Mouse (Mus musculus) left cerebral cortex, adult 9 months (tissue): ENCODE results near the gene Apold1.

Source experiments
- DNase-seq, 2 experiments: peaks; one replicate each; pipeline ENCODE4 v3.0.0; 2022; ENCODE audit warnings: low spot score in 2 of 2

Gene Apold1

DNA sequence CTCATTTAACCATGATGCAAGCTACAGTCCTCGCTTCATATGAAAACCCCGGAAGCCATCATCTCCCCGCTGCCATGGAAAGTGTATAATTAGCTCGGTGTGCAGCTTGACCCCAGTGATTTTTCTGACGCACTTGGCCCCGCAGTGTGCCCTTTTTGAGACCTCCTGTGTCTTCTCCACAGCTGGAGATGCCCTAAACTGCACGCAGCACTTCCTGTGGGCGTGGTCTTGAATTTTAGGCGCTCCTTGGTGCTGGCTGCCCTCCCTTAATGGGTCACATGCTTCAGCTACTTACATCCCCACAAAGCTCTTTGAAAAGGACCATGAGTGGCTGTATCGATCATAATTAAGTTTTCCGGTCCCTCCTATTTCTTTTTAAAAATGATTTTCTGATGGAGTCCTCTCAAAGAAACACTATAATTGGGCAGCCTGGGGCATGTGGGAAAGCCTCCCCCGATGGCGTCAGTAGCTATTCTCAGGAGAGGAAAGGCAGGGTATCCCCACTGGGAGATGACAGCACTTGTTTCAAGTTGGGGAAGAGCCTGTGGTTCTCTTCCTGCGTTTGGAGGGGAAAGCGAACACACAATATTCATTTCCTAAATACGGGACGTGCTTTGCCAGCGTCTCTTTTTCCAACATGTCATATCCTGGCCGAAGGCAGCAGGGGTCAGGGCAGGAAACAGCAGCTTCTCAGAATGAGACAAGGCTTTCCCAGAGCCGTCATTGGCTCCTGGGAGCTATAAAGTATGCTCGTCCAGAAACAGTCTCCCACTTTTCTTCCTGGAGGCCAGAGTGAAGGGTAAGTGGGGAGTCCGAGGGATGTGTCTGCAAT, at the start of gene Apold1:
Apold1 (plus strand) TSS at position 488 of the 832 bp plus-strand sequence.
- no peak for DNase-seq

DNA sequence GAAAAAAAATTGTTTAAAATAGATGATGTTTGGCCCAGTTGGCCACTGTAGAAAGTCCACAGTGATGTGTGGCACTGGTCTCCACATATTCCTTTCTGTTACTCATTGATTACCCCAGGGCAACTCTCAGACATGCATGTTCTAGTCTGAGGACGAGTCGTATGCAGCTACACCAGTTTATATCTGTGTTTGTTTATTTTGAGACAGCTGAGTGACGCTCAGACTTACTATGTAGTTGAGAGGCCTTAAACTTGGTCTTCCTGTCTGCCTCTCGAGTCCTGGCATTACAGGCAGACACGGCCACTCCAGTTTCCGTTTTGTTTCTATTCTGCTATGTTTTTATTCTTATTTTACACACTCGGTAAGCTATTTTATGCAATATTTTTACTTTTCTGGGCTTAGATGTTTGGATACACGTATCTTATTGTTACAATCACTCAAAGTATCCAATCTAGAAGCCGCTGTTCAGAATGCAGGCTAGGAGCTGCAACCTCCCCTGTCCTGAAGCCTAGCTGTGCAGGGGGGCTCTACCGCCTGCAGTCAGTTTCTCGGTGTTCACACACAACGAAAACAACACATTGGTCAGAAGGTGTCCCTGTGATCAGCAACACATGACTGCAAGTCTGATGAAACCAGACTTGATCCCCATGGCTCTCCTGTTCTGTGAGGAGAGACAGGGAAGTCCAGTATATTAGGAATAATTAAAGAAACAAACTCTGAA, 48.9 kb upstream of the Apold1 start:
- DNase-seq: no peak

DNA sequence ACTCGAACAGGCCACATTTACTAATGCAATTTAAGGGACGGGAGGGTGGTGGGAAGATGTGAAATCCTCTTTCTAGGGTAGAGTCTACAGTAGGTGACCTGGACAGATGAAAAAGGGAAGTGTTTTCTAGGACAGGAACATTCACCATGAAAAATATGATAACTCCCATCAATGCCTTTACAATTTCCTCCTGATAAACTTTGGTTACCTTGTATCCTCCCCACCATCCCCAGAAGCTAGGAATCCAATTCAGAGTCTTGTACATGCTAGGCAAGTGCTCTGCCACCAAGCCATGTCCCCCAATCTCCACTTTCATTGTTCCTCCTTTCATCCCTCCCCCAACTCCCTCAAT, 48.3 kb upstream of the Apold1 start:
- DNase-seq: no peak

DNA sequence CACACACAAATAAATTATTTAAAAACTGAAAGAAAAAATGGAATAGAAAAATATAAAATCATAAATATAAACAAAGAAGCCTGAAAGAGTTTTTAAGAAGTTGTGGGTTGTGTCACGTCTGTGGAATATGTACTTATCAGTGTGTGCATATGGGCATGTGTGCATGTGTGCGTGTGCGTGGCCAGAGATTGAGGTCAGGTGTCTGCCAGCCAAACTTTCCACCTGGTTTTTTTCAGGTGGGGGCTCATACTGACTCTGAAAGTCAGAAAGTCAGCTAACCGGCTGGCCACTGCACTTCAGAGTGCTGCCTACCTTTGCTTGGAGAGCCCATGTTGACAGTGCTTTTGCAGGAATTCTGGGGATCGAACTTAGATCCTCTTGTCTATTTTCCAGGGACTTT, 47.2 kb upstream of the Apold1 start:
- no peak for DNase-seq

DNA sequence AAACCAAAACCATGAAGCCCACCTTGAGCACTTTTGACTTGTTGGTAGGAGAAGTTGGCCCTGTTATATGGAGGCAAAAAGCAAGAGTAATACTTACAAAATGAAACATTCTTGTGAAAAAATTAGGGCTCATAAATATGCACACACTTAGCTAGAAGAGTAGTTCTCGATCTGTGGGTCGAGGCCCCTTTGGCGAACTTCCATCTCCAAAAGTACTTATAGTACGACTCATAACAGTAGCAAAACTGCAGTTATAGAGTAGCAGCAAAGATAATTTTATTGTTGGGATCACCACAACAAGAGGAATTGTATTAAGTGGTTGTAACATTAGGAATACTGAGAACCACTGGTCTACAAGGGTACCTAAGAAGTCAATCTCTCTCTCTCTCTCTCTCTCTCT, 41.7 kb upstream of the Apold1 start:
- DNase-seq: no peak

DNA sequence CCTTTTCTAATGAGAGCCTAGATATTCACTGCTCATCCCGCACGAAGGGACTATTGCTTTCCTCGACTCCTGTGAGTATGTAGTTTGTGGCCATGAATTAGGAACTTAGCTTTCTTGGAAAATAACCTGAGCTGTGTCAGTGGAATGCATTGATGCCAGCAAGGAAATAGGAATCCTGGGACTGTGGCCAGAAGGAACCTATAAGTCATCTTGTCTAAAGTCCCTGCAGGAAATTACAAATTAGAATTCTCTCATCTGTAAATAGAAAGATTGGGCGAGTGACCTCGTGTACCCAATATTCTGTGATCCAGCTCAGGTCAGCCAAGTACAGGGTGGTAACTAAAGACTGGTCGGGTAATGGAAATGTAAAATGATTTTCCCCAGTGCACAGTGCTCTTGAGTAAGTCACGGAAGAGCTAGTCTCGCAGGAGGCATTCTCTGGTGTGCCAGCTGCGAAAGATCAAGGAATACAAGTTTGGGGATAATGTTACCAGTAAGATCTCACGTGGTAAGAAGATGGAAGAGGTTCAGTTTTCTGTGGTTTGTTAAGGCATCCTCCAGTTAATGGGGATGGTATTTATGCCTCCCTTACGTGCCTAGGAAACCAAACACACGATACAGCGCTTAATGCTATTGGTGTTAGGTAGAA, 37.6 kb upstream of the Apold1 start:
- DNase-seq: no peak

DNA sequence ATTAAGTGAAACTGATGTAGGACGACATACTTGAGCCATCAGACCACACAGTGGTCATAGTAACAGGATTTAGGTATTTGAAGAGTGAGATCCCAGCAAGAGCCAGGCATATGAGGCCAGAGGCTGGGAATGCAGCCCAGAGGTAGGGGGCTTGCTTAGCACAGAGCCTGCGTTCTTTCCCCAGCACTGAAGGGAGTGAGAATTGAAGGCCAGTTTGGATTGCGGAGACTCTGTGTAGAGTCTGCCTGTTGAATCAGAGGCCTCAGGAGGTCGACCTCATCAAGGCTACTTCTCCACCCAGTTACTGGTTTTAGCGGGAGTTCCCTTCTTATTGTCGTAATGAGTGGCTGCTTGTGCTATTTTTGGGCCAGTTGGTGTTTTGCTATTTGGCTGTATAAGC, 35.5 kb upstream of the Apold1 start:
- DNase-seq: no peak

DNA sequence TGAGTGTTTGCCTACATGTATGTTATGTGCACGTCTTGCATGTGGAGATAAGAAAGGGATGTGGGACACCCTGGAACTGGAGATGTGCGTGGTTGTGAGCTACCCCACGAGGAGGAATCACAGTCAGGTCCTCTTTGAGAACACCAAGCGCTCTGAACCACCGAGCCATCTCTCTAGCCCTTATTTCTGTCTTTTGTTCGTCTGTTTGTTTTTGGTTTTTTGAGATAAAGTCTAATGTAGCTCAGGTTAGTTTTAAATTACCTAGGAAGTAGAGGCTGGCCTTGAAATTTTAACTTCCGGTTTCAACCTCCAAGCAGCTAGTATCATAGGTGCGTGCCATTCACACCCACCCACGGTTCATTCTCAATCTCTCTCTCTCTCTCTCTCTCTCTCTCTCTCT, 34.7 kb upstream of the Apold1 start:
- no peak for DNase-seq

DNA sequence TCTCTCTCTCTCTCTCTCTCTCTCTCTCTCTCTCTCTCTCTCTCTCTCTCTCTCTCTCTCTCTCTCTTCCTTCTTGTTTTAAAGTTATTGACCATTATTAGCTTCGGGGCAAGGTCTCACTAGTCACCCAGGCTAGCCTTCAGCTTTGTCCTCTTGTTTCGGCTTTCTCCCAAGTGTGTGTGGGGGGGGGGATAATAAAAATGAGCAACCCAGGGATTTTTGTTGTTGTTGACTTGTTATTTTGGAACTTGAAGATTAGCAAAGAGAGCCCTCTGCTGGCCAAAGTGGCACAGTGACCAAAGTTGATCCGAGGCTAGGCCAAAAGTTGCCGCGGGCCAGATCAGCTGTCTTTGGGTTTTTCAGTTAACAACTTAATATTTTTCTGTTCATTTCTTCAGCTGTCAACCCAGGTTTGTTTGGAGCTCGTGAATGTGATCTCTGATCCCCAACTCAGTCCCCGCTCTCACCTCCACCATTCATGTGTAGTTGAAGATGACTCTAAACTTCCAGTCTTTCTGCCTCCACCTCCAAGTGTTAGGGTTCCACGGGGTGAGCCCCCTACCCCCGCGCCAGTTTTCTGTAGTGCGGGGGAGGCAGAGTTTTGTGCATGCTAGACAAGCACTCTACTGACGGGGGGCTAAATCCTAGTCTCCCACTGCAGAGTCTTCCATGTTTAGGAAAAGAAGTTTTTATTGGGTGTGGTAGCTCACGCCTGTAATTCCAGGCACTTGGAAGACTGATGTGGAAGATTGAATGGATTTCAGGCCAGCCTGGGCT, 34.0 kb upstream of the Apold1 start:
- DNase-seq: peak in 1 of 2 experiments; percentile 67

DNA sequence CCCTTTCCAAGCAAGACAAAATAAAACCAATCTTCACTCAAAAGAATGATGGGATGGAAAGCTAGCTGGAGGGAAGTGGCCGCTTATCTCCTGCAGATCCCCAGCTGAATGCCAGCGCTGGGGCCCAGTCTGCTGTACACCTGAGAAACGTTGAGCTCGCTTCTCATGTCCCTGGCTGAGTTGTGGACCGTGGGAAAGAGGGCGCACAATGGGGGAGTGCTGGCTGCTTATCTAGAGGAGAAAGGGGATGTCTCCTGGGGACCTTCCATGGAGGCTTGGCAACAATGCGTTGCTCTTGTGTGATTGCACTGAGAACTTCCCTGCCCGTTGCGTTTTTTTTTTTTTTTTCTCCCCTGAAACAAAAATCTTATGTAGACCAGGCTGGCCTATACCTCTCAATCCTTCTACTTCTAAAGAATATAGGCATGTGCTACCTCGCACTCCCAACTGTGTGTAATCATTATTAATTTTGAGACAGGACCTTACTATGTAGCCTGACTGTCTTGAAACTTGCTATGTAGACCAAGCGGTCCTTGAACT, 32.9 kb upstream of the Apold1 start:
- DNase-seq: no peak

DNA sequence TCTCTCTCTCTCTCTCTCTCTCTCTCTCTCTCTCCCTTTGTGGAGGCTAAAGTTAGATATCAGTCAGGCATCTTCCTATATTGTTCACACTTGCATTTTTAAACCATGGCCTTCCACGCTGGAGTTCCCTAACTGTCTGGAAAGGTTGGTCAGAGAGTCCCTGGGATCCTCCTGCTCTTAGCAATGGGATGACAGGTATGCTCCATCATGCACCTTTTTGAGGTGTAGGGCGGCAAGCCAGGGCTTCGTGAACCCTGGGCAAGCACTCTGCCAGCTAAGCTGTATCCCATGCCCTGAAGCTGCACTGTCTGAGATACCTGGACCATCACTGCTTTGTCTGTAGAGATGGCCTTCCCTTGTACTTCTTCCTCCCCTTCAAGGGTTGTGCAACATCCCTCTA, 32.3 kb upstream of the Apold1 start:
- no peak for DNase-seq

DNA sequence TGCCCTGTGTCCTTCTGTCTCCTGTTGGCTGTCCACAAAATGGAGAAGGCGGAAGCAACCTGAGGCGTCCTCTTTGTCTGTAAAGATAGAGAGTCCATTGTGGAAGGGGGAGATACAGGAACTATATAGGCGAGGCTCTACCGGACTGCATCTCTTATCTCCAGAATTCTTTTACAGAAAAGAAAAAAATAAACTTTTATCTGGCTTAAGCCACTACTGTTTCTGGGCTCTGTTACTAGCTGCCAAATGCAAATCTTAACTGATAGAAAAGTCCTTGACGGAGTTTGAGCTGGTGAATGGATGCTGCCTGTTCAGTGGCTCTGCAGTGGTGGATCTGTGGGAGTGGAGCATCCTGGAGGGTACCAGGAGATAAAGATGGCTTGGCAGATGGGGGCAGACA, 30.2 kb upstream of the Apold1 start:
- DNase-seq: no peak

DNA sequence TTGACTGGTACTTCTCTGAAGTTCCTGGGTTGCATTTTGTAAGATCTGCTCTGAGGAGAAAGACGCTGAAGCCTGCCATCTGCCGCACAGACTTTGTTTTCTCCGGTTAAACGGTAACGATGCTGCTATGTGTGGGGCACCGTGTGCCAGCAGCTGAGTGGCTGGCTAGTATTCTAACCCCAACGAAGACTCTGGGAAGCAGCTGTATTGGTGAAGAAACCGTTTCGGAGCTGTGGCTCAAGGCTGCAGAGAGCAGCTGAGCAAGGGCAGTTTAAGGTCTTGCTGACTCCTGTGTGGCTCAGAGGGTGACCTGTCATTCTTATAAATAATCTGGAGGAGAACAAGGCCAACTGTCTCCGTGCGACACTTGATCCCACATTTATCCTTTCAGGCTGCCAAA, 27.5 kb upstream of the Apold1 start:
- peak in 1 of 2 experiments; percentile 9 for DNase-seq

DNA sequence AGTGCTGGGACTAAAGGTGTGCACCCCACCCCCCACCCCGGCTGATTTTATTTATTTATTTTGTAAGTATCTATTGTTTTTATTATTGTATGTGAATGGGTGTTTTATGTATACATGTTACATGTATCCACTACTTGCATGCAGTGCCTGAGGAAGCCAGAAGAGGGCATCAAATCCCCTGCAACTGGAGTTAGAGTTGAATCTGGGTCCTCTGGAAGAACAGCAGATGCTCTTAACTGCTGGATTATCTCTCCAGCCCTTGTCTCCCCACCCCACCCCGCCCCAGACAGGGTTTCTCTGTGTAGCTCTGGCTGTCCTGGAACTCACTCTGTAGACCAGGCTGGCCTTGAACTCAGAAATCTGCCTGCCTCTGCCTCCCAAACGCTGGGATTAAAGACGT, 25.1 kb upstream of the Apold1 start:
- DNase-seq: no peak

DNA sequence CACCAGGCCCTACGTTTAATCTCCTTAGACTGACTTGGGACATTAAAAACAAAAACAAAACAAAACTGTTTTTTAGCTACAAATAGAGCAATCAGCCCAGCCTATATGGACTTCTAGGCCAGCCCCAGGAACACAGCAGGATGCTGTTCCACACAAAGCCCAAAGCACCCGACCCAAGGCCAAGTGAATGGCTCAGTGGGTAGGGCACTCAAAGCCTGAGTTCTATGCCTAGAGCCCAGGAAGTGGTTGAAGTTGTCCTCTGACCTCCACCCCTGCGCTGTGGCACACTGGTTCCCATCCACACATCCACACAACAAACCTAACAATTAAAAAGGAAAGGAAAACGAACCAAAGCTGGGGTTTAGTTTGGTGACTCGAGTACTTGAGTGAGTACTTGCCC, 20.2 kb upstream of the Apold1 start:
- no peak for DNase-seq

DNA sequence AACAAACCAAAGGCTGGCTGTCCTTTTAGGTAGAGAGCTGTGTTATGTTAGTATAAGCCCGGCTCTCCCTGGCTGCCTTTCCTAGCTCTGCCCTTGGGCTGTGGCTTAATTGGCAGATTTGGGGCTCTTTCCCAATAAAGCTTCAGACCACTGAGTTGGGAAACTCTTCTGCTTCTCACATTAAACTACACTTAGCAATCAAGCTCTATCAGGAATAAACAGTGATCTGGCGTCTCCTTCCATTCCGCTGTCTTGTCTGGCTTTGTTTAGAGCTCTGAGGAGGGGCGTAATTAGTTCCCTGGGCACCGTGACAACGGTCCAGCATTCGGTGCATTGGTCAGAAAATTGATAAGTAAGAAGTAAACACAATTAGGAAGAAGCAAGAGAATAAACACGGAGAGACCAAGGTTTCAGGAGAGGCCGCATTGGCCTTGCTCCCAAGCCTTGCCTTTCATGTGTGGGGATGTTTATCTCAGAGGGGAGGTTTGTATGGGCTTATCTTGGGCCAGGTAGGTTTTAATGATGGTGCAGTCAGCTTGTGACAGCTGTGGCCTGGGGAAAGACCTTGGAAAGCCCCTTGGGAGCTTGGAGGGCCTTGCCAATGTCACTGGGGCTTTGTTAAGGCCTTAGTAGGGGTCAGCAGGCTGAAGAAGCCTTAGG, 19.5 kb upstream of the Apold1 start:
- DNase-seq: no peak

DNA sequence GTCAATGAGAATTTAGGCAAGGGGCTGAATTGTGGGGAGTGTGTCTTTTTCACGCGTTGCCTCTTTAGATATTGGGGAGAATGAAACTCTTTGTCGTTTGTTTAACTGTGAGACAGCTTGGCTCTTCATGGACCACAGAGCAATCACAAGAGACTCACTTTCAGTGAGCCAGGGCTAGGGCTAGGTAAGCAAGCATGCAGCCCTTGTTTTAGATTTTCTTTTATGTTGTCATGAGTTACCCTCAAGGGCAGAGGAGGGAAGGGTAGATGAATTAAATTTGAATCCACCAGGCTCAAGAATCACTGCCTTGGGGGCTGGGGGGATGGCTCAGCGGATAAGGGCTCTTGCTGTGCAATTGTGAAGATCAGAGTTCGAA, 19.0 kb upstream of the Apold1 start:
- DNase-seq: no peak

DNA sequence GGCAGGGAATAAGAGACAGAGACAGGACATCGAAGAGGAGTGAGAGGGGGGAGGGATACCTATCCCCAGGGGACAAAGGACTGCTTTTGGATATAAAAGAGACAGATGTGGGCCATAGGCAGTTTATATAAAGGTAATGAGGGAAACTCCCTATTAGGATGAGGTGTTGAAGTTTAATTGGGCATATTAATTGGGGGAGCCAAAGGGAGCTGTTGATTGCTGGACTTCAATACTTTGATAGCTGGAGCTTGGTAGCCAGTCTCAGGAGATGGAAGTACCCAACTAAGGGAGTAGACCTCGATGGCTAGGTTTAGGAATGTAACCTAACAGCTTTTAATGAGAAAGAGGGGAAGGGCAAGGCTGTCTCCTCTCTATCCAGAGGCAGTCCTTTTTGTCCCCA, 17.6 kb upstream of the Apold1 start:
- DNase-seq: no peak

DNA sequence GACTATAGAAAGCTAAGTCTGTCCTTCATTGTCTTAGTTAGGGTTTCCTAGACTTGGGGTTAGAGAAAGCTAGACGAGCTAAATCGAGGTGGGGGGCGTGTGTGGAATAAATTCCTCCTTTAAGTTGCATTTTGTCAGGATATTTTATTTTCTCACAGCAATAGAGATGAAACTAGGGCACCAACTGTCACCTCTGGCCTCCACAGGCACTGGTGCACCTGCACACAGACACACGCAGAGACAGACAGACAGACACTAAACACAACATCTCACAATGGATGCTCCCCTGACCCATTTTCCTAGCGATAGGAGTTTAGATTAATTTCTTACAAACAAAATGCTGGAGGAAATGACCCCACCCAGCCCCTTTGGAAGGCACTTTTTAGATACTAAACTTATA, 14.8 kb upstream of the Apold1 start:
- DNase-seq: no peak

DNA sequence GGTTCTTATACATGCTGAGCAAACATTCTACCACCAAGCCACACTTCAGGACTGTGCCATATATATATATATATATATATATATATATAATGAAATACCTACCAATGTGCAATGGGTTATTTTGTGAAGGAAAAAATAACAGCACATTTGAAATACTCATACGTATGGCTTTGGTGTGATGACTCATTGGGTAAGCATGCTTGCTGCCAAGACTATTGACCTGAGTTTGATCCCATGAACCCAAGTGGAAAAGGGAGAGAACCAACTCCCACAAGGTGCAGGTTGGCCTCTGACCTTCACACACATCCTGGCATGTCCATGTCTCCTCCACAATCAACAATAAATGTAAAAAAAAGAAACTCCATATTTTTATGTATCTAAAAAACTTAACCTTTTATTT, 13.2 kb upstream of the Apold1 start:
- no peak for DNase-seq

DNA sequence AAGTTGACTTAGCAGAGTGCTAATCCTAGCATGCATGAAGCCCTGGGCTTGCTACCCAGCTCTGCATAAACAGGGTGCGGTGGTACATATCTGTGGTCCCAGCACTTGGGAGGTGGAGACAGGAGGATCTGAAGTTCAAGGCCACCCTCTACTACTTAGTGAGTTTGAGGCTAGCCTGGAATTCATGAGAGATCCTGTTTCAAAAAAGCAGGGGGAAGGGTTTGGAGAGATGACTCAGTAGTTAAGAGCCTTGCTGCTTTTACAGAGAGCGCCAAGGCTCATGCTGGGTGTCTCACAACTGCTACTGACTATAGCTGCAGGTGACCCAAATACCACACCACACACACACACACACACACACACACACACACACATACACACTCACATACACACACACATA, 12.0 kb upstream of the Apold1 start:
- no peak for DNase-seq
